Mouse (Mus musculus) brain, embryonic 18.5 days (tissue): Measurements from ENCODE around the gene Lrrn4cl.
"Not testable (repeated sequence)": the region's sequence is repeated elsewhere in the genome, so short reads cannot be mapped to it uniquely, and the experiment has no call there.

Source experiments
- DNase-seq: peaks from one replicate; pipeline ENCODE4 v3.0.0-alpha.2; 2012; ENCODE audit warnings: low read depth, low spot score

The Lrrn4cl gene

GRCm38 (mm10) chr19:8850402-8850901 is at the start of gene Lrrn4cl:
Lrrn4cl (plus strand) TSS chr19:8850768.
- DNase-seq = no peak

DNA sequence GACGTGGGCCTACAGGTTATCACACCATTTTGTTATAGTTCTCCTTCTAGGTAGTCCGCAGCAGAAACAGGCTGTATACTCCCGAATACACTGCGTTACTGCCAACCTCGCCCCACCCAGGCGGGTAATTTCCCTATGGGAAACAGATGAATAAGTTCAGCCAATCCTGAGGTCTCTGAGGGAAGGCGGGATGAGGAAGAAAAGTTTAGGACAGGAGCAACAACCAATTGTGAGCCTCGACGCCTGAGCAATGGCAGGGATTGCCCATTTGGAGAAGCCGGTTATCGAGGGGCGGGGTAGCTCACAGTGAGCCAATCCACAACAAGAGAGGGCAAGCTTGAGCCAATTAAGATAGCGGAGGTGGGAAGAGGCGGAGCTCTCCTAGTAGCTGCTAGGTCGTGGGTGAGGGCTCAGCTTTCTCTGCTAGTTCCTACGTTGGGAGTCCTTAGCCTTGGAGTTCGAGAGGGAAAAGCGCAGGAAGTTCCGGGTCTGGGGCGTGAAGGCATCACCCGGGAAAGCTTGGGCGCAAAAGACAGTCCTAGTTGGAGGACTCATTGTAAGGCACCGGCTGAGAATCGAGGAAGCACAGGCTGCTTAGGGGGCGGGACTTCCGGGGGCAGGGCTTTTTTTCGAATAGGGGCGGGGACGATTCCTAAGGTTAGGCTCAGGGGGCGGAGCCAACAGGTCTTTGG is 48.3 kb upstream of the Lrrn4cl start, which contains the start of gene Zbtb3:
Gene Zbtb3, plus strand, starts transcription at position 426 of the 692 bp plus-strand sequence.
- DNase-seq = peak; percentile 98

DNA sequence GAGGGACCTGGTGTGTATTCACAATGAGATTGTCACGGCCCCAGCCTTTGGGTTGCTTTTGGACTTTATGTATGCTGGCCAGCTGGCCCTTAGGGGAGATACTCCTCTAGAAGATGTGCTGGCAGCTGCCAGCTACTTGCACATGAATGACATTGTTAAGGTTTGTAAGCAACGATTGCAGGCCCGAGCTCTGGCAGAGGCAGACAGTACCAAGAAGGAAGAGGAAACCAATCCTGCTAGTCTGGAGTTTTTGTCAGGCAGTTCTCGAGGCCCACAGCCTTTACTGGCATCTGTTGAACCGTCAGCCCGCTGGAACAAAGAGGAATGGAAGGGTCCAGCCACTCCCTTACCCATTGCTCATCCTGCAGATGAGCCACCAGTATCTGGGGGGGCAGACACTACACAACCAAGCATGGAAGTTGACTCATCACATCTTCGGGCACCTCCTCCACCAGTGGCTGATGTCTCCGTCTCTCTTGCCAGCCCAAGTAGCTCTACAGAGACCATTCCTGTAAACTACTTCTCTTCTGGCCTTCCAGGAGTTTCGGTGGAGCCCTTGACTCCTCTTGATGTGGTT is 47.3 kb upstream of the Lrrn4cl start:
- no peak for DNase-seq

GRCm38 (mm10) chr19:8803879-8804660 is 46.5 kb upstream of the Lrrn4cl start:
- DNase-seq = no peak

DNA sequence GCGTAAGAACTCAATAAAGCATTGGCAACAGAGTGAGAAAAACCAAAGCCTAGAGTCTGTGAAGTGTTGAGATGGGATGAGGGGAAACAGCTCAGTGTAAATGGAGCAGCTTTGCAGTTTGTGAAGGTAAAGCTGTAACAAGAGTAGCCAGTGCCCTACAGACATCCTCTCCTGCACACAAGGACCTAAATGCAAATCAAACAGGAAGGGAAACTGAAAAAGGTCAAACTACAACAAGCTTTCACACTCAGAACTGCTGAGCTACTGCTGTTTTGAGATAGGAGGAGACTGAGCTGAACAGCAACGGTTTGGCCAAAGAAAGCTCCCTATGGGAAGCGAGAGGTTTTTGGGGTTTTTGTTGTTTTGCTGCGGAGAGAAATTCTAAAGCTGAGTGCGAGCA is 43.8 kb upstream of the Lrrn4cl start:
- DNase-seq = no peak

DNA sequence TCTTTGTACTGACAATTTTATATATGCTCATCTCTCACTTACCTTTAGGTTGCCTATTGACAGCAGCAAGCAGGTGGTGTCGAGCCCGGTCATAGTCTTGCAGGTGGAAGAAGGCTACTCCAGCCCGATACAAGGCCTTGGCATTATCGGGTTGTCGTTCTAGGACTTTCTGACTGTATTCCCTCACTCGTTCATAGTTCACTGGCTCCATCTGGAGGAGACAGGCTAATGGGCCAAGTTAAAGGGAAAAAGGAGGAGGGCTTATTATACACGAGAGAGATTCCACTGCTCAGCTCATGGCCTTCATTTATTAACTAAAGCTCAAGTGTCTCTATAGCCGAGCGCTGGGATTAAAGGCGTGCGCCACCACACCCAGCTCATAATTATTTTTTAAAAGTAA is 34.8 kb upstream of the Lrrn4cl start:
- no peak for DNase-seq

DNA sequence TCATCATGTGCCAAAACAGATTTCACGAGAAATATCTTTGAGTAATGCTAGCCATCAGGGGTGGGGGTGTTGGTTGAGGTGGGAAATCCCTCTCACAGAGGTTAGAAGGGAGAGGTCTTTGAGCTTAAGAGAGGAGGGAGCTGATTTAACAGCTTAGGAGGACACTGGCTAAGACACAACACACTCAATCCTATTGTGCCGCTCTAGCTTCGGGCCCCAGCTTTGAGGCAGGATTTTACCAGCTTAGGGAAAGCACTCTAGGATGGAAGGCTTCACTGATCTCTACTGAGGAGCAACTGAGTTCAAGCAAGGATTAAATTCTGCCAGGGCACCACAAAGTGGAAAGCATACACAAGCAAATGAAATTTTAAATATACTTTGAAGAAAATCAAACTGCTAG is 33.6 kb upstream of the Lrrn4cl start:
- no peak for DNase-seq

- DNase-seq = no peak
Measured at GRCm38 (mm10) chr19:8818301-8818798, 32.2 kb upstream of the Lrrn4cl start.

GRCm38 (mm10) chr19:8818801-8819595 is 31.6 kb upstream of the Lrrn4cl start, which contains the start of gene Ttc9c:
Ttc9c (minus strand) TSS chr19:8819333.
- peak; percentile 99 for DNase-seq

DNA sequence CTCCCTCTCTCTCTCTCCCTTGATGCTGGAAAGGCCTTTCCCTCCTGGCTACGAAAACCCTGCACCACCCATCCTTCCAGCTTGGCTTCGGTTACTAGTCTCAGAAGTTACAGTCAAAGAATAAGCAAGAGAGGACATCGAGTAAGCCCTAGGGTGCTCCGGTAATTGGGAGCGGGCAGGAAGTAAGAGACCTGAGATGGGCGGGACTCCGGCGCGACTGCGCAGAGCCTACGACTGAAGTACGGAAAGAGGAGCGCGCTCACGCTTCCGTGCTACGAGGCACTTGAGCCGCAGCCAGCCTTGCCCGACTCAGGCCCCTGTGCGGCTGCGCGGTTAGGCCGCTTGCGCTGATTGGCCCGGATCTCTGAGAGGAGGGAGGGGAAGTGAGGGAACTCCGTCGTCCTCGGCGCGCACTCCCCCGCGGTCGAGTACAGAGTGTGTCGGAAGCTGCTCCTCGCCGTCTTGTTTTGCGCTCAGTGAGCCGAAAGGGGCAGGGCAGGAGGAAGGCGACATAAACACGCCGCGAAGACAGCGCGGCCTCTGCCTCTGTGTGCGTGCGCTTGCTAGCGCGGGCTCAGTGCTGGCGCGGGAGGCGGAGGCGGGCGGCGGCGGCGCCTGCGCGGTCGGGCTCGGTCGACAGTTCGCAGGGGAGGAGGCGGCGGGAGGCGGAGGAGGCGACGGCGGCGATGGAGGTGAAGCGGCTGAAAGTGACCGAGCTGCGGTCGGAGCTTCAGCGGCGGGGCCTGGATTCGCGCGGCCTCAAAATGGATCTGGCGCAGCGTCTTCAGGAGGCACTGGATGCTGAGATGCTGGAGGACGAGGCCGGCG is 30.8 kb upstream of the Lrrn4cl start, which contains the start of gene Hnrnpul2:
Gene Hnrnpul2, plus strand, starts transcription at position 415 of the 828 bp plus-strand sequence.
- DNase-seq = peak; percentile 98

- DNase-seq = no peak
Measured at GRCm38 (mm10) chr19:8820424-8820956, 30.1 kb upstream of the Lrrn4cl start.

GRCm38 (mm10) chr19:8821146-8821545 is 29.4 kb upstream of the Lrrn4cl start:
- no peak for DNase-seq

DNA sequence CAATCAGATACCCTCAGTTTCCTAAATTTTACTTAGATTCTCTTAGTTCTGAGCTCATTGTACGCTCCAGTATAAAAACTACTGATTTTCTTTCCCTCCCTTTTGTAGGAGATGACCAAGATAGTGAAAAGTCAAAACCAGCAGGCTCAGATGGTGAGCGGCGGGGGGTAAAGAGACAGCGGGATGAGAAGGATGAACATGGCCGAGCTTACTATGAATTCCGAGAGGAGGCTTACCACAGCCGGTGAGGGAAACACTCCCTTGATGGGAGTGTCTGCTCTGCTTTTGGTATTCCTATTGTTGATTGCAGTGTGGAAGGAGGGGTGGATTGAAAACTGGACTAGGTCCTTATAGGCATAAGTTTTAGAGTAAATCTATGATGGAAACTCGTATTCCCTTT is 27.9 kb upstream of the Lrrn4cl start:
- DNase-seq = no peak

GRCm38 (mm10) chr19:8829660-8830059 is 20.9 kb upstream of the Lrrn4cl start, which contains the start of gene AC129217.1:
AC129217.1 (plus strand) TSS chr19:8829773.
- no peak for DNase-seq

GRCm38 (mm10) chr19:8830664-8831063 is 19.9 kb upstream of the Lrrn4cl start:
- DNase-seq = no peak

- DNase-seq = no peak
Measured at GRCm38 (mm10) chr19:8831262-8831661, 19.3 kb upstream of the Lrrn4cl start.

DNA sequence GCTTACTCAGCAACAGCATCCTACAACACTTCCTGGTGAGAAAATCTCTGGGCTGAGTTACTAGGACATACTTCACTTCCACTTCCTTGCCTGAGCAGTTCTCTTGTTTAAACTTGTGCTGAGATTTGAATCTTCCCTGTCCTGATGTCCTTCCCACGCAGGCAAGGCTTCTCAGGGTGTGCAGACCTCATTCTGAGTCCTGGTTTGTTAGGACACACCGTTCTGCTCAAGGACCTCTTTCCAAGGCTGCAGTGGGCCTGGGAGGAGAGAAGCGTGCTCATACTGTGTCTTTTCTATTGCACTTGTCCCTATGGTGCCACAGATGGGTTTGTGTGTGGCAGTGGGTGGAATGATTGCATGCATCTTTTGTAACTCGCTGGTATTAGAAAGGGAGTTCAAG is 17.6 kb upstream of the Lrrn4cl start:
- no peak for DNase-seq

DNA sequence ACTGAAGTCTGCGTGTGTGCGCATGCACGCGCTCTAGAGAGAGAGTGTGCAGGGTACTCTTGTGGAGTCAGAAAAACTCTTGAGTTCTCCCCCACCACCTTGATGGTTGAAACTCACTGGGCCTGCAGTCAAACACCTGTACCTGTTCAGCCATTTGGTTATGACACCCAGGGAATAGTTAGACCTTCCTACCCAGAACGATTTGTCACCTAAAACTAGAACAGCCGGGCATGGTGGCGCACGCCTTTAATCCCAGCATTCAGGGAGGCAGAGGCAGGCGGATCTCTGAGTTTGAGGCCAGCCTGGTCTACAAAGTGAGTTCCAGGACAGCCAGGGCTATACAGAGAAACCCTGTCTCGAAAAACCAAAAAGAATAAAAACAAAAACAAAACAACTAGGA is 14.2 kb upstream of the Lrrn4cl start:
- DNase-seq = not testable (repeated sequence)

DNA sequence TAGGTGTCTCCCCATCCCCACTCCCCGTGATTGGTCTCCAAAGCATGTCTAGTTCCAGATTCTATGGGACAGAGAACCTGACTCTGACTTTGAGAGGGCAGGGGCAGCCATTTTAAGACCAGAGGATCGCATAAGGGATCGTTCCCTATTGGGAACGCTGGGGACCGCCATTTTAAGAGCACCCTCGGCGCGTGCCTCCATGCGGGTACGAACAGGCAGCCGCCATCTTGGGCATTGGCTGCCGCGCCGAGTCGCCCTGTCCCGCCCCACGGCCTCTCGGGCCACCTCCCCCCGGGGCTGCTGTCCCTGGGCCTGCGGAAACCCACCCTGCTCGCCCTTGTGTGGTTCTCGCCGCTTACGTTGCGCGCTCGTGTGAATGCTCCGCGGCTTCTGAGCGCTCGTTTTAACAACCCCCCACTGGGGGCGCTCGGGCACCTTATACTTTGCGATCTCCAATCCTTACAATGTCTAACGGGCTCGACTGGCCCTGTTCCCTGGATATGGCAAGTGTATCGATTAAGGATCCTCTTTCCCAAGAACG is 13.2 kb upstream of the Lrrn4cl start, which contains the start of gene Bscl2:
Gene Bscl2, plus strand, starts transcription at position 217 of the 541 bp plus-strand sequence.
- peak; percentile 77 for DNase-seq
